Mouse (Mus musculus) thymus, postnatal 36 days (tissue): ENCODE measurements at regions not wholly inside any gene's neighbourhood (a gene's known extent, or its start where the extent isn't known, plus 50 kb on each side); places are given as distances from the start of the nearest gene placed in this dataset.
A peak's percentile ranks its signal among the peaks of the same experiment; 100 is the strongest.

Experiments used
- DNase-seq, 2 experiments: peaks; one replicate each; pipeline ENCODE4 v3.0.0; 2022; ENCODE audit warnings: mixed read lengths in 2 of 2

DNA sequence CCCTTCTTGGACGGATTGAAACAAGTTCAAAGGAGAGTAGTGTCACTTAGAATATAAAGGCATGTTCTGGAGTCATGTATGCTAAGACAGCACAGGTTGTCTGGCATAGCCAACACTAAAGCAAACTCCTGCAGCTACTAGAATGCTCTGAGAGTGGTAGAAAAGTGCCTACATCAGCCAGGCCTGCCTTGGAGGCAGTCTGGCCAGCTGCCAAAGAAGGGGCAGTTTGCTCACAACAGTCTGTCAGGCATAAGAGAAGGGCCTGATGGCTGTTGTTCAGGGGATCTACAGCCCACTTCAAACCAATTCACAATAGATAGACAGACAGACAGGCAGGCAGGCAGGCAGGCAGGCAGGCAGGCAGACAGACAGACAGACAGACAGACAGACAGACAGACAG is 136.5 kb upstream of the Dap start:
- no peak for DNase-seq

DNA sequence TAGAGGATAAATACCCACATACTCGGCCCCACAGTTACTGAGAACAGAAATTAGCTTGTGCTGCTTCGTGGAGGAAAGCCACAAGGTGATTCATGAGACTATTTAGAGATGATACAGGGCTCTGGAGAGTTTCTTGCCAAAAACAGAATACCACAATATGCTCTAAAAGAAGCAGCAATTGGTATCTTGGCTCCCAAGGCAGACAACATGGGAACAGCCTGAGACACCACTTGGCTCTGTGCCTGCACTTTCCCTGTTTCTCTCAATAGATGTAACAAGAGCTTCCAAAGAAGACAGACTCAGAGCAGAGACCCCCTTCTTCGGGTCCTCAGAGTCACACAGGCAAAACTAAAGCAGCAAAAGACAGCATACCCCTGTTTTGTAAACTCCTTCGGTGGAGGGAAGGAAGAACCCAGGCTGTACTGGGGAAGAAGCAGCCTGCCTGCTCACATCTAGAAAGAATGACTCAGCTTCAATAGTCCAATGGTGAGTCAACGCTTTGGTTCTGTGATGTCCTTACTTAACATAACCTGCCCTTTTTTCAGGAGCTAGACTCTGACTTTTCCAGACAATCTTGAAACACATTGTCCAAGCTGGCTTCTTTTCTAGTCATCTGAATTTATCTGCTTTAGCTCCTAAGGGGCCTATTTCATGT is 132.1 kb upstream of the Dap start:
- DNase-seq = no peak

DNA sequence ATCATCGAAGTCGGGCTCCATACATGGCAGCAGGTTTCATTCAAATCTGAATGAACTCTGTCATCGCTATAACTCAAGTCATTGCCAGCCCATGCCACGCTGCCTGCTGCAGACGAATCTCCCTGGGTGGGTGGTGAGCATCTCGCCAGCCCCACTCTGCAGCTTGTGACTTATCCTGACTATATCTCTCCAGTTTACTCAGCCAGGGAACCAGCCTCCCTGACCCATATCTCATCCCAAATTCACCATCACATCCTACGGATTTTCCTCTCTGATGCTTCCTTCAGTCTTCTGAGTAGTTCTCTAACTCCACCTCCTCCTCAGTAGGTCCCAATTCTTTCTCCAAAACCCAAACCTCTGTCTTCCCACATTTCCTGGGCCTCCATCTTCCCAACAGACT is 127.9 kb upstream of the Dap start:
- DNase-seq = no peak

DNA sequence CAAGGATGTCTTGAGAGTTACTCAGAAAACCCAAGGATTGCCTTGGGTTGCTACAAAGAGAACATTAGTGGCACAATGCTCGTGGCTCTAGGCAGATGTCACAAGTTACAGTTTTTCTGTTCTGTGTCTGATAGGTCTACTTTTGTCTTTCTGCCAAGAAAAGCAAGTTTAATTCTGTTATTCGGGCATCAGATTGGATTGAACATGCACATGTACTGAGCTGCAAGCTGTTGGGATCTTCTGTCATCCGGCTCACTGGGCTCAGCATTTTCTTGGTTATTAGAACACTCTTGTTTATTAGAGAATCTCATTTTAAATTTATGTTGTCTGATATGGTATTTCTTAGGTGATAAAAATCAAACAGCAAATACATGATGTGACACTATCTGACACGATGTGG is 126.8 kb upstream of the Dap start:
- no peak for DNase-seq

DNA sequence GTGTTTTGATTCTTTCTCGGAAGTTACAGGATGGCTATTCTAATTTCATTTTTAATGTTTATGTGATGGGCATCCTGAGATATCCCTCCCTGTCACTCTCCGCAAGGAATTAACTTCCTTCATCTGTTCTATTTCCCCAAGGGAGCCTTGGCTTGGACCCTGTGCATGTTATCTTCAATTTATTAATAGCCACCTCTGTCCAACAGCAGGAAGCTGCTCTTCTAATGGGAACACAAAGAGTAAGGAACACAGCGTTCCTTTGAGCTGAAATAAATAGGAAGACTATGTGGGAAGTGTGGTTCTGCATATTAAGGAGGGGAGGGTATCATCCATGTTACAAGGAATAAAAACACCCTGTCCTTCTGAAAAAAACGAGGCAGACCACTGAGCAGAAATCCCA is 119.4 kb upstream of the Dap start:
- no peak for DNase-seq

DNA sequence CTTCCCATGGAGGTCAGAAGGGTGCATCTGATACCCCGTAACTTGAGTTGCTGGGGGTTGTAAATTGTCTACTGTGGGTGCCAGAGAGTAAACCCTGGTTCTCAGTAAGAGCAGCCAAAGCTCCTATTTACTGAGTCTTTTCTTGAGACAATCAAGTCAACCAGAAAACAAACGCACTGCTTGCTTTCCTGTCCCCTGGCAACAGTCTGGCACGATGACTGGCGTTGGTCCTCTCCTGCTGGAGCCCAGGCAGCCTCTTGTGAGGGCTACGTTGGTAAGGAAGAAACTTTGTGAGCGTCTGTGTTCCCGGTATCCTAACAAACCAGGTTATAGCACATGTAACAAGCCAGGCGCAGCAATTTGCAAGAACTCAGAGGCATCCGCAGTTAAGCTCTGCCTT is 117.2 kb upstream of the Dap start:
- DNase-seq = no peak

DNA sequence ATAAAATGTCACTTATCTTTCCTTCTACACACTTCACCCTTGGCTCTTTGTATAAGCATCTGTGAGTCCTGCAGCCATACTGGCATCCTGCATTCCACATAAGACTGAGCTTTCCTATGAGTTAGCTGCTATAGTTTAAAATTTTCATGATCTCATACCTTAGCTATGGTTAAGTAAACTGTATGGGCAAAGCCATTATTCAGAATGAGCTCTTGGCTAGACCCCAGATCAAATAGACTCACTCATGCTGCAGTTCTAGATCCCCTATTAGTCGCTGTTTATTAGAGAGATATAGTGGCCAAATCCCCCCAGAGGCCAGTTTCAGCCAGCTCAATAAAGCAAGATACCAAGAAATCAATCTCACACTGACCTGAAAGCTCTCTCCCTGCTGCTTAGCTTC is 110.9 kb upstream of the Dap start:
- no peak for DNase-seq

DNA sequence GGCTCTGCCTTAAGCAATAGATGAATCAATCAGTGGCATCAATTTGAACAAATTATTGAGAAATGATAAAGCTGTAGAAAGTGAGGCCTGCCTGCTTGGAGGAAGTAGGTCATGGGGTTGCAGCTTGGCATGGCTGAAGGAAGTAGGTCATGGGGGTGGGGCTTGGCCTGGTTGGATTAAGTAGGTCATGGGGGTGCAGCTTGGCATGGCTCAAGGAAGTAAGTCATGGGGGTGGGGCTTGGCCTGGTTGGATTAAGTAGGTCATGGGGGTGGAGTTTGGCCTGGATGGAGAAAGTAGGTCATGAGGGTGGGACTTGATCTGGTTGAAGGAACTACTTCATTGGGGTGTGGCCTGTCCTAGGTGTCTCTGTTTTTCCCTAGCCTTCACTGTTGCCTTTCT is 106.8 kb upstream of the Dap start:
- DNase-seq = peak; percentile 6 to 41

DNA sequence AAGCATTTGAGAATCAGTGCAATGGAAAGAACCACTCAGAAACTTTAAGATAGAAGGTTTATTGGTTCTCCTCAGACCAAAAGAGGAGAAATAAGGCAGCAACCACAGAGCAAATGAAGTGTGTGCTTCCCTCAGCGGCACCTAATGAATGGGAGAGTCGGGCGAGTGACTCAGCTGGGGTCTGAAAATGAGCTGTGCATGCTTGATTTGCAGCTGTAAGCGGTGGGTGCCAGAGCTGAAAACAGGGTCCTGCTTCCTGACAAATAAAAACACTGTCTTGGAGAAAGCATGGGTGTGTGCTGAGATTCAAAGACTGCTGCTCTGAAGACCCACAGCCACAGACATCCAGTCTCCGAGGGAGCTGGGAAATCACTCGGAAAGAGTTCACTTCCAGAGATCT is 104.0 kb upstream of the Dap start:
- DNase-seq = no peak

DNA sequence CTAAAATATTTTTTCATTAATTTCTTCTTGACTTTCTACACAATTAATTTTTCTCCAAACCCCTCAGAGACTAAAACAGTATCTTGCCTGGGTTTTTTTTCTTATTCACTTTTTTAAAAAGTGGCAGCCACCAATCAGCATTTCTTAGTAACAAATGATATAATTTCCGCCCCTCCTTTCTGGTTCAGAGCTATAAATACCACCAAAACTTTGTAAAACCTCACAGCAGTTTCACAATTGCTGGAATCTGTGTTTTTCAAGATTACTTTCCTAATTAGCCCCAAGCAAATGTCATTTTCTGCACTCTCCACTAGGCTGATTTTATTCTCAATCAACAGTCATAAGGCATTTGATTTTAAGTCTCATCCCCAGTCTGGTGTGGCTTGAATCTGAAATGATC is 98.3 kb upstream of the Dap start:
- DNase-seq = no peak

DNA sequence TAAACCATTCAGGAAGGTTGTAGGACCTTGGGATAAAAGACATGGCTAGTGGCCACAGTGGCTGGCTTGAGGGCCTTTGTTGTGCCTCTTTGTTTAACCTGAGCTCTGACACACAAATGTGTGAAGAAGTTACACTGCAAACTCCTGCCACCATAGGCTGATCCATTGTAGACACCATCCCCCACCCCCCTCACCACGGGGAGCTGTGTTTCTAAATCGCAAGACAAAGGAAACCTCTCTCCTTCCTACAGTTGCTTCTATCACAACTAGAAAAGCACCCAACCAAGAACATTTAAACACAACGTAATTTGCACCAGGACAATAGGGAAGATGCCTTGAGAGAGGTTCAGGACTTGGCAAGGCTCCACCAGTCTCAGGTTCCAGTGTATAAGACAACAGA is 97.1 kb upstream of the Dap start:
- DNase-seq = no peak

DNA sequence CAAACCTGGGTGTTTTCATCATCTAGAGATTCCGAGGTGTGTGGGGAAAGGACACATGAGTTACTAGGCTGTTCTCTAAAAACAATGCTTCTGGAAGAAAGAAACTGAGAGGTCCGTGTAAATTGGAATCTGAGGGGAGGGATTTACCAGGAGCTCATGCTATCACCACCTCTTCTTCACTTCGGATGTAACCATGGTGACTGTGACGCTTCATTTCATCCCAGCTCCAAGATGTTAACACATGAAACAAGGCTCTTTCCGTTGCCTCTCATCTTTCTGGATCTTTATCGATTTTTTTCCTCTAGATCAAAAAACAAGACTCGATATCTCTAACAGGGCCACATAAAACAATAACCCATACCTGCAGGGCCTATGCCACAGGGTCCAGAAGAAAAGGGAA is 89.2 kb upstream of the Dap start:
- DNase-seq = no peak

DNA sequence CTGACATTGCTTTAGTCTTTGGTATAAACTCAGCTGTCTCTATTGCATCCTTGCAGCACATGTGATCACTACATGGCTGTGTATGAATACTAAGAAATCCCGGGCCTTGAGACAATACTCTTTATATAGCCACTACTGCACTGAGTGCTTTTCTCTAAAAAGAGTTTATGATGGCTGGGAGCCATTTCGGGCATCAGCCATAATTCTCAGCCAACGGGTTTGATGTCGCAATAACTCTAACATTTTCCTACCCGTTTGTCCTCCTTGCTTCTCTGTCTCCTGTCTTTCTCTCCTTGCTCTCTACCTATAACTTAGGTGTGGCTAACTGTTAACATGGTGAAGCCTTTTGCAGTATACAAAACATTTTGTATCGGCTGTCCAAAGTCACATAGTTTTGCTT is 85.5 kb upstream of the Dap start:
- no peak for DNase-seq

DNA sequence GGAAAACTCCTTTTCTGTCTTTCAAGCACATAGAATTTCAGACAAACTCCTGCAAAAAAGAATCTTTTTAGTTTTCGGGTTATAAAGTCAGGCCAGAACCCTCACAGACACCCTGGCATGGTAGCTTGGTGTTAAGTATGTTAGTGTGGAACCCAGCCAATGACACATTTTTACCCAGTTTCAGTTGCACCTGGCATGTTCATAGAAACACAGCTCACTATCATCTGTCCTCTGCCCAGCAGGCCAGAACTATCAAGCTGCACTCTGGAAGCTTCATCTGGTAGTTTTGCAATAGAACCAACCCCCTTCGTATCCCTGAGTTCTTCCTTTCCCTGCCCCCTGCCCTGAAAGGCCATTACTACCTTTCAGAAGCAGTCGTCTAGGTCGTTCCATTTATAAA is 82.4 kb upstream of the Dap start:
- DNase-seq = no peak

DNA sequence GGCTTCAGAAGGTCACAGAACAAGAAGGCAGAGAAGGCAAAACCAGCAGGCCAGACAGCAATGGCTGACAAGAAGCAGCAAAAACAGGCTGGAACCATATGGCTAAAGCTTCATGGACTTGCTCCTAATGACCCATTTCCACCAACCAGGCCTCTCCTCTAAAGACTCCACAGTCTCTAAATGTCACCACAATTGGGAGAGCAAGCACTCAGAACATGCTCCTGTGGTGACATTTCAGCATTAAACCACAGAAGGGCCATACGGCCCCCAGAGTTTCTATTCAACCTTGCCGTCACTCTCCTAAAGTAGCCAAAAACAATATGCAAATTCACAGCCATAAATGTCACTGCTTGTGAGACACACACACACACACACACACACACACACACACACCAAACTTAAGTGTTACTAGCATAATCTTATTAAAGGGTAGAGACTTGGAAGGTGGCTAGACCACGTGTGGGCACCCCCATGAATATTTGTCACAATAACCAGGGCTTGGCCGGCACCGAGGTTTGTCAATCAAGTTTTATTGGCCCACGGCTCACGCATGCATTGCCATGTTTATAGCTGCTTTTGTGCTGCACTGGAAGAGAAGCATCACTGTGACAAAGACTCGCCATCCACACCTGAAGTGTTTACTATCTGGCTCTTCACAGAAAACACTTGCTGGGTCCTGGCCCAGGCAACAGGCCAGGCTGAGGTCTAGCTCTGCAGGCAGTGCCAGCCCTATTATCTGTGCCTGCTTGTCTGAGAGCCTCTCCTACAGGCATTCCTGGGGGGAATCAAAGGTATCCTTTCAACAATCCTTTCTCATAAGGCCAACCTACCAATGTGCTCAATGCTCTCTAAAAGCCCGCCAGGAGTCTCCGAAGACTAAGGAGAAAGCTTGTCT is 75.6 kb upstream of the Dap start:
- no peak for DNase-seq

DNA sequence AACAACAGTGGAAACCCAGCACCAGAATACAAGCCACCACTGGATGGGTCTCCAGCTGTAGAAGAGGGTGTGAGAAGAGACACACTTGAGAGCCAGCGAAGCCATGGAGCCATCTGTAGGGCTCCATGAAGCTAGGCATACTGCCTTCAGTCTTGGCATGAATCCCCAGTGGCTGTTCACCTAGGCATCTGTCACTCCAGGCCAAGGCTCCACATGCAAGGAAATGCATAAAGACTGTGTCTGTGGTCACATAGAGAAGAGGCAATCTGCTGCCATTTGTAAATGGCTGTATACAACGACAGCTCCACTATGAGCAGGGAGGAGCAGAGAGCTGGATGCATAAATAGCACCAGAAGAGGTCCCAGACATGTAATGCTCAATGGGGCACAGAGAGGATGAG is 74.3 kb upstream of the Dap start:
- DNase-seq = no peak

DNA sequence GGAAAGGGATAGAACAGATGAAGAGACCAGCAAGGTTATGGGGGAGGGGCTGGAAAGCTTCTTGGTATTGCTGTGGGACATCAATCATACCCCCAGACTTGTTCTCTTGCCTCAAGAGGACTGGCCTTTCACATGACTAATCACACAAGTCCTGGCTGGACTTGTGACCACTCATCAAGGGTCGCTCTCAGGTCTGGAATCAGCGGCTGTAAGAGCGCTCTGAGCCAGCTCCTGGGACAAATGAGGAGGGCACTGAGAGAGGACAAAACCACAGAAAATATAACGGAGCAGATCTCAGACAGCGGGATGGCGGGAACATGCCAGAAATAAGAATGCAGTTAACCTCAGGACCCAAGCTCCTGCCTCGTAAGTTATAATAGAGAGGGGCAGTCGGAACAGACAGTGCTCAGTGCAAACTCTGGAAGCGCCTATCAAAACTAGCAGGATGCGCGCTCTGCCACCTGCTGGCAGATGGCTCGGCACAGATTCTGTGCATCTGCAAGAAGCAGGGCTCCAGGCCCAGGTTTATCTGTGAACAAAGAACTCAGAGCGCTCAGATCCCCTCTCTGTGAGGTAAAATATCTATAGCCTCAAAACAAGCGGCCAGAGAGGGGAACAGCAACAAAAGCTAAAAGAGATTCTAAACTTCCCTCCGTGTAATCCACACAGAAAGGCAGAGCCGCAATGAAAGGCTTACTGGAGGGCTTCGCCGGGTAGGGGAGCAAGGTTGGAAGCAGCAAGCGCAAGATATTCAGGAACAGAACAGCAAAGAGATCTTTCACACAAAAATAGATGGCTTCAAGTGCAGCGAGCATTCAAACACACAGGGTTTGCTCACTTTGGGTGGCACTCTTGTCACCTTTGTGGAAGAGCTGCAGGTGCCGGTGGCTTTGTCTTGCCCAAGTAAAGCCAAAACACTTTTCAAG is 73.3 kb upstream of the Dap start:
- DNase-seq = peak; percentile 26 to 35

DNA sequence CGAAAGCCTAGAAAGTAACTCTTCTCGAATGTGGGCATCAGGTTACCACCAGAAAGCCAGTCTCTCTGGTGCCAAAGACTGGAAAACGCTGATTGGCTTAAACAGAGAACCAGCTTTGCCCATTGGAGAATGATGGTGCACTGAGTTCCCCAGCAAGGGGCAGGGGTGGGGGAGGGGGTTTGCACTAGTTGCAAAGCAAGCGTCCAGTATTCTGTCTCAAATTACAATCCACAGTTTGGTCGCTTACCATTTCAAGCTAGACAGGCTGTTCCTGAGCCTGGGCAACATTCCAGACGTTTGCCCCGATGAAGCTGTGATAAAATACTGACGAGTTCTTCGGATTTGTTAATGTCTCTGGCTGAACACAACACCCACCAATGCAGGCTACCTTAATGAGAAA is 69.0 kb upstream of the Dap start:
- DNase-seq = no peak

DNA sequence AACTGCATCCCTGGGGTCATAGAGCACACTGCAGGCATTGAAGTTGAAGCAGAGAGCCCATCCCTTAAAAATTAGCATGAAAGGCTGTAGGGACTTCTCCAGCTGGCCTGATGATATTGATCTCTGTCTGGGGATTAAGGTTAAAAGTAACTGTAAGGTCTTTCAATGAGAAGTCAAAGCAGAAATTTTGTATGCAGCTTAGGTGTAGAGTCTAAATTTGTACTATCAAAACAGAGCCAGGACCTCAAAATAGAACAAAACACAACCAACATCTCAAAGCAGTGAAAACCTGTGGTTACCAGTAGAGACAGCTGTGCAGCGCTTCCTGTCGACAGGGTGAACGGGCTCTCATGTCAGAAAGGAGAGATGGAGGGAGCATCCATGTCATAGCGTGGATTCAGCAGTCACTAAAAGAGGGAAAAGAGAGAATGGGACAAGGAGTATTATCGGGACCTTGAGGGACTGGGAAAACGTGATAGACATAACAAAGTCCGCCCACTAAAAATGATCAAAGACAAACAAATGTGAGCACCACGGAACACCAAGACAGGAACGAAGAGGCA is 57.5 kb upstream of the Dap start:
- peak; percentile 23 to 30 for DNase-seq

DNA sequence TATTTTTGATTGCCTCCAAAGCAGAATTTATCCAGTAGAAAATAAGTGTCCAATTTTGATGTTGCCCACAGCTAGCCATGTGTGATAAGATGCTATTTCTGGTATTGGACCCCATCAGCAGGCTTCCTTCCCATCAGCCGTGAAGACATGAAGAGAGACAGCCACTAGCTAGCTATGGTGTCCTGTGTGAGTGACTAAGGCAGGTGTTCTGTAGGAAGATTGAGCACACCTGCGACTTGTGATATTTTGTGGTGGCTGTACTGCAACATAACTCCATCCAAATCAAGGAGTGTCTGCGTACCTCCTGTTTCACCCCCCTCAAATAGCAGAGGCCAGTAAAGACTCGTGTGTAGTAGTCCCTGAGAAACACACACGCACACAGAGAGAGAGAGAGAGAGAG is 56.6 kb upstream of the Dap start:
- no peak for DNase-seq

DNA sequence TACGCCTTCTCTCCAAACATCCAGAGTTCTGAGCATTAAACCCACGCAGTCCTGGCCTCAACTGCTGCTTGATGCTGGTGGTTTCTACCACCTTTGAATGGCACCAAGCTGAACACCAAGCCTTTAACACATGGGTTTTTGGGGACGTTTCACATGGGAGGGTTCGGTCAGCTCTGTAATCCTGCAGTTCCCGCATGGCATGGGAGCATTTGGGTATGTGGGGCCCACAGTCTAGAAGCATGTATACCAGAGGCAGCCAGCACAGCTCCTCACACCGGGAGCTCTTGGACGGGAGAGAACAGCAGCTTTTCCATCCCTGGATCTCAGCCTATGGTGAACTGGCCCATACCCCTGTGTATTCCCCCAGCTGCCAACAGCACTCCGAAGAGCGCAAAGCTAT is 55.9 kb upstream of the Dap start:
- DNase-seq = no peak

DNA sequence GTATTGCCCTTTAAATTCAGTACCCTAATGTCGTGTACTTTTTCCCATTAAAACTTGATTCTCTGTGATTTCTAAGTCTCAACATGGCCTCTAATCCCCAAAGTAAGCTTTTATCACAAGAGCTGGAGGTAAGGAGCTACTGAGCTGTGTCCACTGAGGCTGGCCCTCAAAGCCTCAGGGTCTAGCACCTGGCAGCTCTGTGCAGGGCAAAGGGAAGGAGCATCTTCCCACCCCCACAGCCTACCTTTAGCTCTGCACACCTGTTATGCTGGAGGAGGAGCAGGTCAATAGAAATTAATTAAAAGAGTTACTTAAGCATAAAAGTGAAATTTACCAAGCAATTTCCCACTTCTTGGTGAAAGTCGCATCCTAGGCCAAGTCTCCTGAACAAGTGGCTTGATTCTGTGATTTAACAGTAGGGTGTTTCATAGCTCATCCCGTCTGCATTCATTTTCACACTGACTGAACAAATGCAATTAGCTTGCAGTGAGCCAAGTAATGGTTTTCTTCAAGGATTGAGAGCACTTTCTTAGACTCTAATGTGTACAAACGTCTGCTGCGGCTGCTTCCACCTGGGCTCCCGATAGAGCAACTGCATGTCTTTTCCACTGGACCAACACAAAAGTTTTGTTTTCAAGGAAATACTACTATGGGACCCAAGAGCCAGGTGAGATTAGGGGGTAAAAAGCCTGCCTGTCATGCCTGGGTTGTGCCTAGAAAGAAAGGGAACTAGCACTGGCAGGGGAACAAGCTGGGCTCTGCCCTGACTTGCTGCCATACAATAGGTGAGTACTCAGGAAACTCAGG is 50.6 kb upstream of the Dap start:
- no peak for DNase-seq
